Mouse (Mus musculus) spleen, postnatal 36 days (tissue): Measurements from ENCODE around the gene Slc39a12.

Experiments
- DNase-seq, 2 experiments: peaks; one replicate each; pipeline ENCODE4 v3.0.0; 2022; ENCODE audit warnings: low spot score in 2 of 2, mixed read lengths in 1 of 2

Gene Slc39a12

DNA sequence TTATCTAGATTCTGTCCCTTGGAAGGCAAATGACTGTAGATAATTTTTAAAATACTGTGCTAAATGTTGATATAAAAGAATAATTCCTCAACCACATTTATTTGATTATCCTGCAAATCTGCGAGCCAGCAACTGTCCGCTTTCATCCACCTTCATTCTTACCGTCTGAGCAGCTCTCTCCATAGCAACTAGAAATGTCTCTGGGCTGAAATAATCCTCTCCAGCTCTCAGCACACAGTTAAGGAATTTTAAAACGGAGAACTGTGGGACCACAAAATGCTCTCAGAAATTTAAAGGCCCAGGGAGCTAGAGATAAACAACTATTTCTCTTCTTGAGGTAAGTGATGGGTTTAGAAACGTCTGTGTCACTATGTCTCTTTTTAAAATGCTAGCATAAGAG is at the start of gene Slc39a12:
Slc39a12 (plus strand) TSS at position 155 of the 400 bp plus-strand sequence.
- no peak for DNase-seq

DNA sequence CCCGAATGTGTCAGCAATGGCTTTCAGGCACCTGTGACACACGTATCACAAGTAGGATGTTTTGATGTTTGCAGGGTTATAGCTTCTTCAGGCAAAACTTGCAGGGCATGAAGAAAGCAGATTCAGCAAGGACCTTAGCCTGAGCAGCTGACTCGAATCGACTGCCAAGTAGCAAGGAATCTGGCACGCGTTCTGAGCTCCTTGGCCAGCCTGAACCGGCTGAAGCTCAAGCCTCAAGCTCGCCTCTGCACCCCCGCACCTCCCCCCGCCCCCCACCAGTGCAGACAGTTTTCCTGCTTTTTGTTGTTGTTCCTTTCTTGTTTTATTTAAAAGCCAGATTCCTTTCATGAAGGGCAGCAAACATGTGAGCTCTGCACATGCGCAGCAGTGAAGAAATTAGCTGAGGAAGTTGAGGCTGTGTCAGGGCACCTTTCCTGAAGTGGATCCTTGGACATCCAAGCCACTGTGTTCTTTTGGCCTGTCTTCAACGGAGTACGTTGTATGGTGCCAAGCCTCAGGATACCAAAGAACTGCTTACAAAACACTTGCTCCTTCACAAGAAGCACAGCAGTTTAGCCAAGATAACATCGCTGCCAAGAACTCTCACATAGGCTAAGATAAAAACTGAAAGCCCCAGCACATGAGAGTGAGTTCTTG is 46.3 kb upstream of the Slc39a12 start:
- no peak for DNase-seq

DNA sequence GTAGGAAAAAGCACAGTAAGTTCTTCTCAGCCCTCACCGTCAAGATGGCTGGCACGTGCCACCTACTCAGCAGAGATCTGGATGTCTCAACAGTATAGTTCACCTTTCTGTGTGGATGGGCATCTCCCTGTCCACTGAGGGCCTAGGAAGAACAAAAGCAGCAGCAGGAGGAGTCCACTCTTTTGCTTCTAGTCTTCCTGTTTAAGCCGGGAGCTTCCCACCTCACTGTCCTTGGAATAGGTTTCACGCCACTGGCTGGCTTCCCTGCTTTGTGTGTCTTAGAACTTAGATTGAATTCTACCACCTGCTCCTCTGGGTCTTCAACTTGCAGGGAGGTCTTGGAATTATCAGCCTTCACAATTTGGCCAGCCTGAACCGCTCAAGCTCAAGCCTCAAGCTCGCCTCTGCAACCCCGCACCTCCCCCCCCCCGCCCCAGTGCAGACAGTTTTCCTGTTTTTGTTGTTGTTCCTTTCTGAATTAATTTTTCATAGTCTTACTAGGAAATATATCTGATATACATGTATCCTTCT is 45.7 kb upstream of the Slc39a12 start:
- no peak for DNase-seq

DNA sequence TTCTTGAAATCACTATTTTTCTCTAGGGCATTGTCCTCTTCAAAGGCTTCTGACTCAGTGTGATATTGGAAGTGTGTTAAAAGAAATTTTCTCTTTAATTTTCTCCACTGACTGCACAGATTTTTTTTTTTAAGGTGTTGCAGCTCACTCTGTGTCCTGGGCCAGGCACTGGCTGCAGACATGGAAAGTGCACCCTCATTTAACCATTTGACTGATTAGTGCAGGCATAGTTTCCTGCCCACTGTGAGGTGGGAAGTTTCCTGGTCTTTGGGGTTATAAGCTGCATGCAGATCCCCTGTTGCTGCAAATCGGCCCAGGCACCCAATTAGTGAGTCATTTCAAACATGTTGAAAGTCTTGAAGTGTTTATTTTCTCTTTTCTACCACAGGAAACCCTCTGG is 740 bp downstream of the Slc39a12 start:
- DNase-seq, result no peak

DNA sequence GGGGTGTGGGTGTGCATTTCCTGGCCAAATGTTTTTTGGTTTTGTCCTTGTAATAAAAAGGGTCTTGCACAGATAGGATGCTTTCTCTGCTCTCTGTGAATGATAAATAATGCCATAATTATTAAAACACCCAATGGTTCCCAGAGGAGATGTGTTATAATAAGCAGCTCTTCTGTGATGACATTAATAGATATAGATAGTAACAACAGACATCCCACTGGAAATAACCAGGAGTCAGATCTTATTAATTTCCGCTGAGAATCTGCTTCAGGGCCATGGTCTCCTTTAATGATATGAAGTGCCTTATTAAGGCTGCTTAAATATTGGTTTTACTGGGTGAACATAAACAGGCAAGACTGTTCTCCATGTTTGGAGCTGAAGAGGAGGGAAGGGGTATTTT is 2.8 kb downstream of the Slc39a12 start:
- no peak for DNase-seq

DNA sequence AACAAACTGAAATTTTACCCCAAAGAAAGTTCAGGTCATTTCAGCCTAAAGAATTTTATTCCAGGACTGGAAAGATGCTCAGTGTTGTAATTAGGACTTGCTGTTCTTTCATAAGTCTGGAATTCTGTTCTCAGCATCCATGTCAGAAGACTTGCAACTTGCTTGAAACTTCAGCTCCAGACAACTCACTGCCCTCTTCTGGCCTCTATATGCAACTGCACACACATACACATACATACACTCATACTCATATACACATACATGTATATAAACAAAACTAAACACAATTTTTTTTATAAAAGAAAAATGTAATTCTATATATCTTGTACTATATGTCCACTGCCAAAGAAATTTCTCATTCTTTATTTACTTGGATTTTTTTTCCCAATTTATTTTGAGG is 14.9 kb downstream of the Slc39a12 start:
- DNase-seq, result no peak

DNA sequence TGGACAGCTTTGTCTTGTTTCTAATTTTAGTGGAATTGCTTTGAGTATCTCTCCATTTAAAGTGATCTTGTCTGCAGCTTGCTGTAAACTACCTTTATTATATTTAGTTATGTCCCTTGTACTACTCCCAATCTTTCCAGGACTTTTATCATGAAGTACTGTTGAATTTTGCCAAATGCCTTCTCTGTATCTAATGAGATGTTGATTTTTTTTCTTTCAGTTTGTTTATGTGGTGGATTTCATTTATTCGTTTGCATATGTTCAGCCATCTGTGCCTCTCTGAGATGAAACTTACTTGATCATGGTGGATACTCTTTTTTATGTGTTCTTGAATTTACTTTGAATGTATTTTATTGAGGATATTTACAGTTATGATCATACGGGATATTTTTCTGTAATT is 40.9 kb downstream of the Slc39a12 start:
- DNase-seq, result no peak

DNA sequence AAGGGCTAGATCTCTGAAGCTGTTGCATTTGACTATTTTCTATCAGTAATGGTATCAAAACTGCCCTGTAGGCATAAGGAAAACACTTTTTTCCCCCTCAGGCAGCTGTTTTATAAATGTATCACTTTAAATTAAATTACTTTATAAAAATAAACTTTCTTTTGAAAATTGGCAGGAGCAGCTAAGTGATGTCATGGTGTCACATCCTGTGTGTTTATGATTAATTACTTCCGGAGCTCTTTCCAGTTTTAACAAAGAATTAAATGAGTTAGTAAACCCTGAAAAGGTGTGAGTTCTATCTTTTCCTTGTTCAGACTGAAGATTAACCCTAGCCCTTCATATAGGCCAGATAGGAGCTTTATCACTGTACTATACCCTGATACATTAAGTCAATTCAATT is 59.2 kb downstream of the Slc39a12 start:
- no peak for DNase-seq

DNA sequence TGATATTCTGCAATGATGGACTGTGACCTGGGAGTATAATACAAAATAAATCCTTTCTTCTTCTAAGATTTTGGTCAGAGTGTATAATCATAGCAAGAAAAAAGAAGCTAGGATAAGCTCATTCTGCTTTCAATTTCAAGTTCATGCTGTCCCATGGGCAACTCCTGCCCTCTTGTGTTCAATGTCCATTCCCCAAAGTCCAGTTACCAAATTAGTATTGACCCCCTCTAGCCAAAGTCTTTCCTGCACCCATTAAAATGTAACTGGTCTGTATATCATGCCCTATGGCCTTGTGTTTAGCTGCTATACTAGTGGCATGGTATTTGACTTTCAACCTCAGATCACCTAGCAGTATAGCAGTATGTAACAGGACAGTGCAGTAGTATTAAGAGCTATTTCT is 62.8 kb downstream of the Slc39a12 start:
- no peak for DNase-seq

DNA sequence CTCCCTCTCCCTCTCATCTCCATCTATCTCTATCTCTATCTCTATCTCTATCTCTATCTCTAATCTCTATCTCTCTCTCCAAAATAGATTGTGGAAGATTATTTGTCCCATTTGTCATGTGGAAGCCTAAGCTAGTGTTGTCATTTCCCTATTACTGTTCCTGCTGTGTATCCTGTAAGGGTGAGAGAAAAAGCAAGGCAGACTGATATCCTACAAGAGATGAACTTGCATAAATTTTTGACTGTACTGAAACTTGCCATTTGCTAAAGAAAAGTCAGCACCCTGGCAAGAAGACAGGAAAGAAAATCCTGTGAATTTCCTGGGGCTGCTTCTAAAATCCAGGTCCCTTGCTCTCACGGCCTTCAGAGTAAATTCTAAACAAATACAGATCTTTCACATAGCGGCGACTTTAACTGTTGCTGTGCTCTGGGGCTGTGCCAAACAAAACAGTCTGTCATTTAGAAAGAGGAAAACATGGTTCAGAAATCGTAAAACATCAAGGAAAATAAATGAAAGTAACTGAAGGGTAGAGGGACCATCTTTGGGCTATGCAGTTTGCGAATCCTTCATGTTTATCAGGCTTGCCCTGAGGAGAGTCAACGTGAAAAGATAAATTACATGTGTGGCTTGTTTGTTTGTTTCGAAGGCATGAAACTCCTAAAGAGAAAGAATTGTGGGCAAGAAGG is 67.0 kb downstream of the Slc39a12 start:
- no peak for DNase-seq

DNA sequence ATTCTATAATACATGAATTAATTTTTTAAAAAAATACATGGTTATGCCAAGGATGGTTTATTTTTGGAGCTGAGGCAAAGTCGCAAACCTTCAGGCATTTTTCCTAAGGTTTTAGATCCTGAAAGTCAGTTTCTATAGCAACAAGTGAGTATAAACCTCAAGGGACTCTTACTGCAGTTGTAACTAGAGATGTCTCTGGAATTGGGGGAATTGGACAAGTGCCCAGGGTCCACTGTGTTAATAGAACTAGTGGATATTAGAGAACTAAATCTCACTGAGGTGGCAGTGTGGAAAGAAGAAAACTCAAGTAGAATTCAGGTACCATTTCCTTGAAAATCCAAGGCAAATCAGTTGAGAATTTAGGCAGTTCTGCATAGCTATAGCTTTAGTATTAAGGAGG is 76.3 kb downstream of the Slc39a12 start:
- no peak for DNase-seq

DNA sequence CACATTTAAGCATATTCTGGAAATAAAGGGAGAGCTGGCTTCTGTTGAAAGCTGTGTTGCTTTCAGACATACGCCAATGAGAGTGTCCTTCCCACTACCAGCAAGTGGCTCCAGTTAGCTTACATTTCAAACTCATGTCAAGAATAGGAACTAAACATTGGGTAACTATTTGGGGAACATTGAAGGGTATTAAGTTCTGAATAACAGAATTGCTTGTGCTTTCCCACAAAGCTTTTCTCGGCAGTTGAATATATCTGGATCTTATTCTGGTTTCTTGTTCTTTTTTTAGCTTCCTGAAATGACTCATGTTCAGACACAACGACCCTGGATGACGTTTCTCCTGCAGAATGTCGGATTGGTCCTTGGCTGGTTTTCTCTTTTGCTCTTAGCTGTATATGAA is 106.0 kb downstream of the Slc39a12 start:
- DNase-seq, result no peak

DNA sequence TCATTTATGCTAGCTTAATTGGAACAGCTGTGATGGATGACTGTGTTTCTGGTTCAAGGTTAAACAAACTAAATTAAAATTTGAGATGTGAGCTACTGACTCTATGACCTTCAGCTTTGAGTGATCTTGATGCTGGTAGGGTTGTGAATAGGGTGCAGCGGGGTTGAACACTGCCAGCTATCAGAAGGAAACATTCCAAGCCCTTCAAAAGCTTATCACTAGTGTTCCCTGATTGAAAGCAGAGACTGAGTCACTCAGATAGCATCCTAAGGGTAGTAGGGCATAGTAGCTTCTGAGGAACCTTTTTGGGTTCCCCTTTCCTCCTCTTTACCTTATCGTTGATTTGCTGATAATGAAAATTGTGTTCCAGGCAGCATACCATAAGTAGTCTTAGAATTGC is 108.0 kb downstream of the Slc39a12 start:
- DNase-seq, result no peak

DNA sequence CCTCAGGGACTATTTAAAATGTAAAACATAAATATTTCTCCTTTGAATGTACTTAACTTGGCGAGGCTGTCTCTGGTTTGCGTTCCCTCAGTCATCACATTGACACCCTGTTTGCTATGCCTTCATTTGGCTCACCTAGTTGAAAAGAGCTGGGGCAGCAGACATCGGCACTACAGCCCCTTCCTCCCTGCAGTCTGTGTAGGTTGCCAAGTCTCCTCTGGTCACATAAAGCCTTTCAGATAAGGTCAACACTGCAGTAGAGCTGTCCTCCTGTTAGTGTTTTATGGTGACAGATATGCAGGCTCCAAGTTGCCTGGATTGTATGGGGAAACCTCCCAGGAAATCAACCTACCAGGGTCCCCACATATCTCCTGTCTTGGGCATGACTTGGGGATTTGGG is 114.4 kb downstream of the Slc39a12 start:
- no peak for DNase-seq

DNA sequence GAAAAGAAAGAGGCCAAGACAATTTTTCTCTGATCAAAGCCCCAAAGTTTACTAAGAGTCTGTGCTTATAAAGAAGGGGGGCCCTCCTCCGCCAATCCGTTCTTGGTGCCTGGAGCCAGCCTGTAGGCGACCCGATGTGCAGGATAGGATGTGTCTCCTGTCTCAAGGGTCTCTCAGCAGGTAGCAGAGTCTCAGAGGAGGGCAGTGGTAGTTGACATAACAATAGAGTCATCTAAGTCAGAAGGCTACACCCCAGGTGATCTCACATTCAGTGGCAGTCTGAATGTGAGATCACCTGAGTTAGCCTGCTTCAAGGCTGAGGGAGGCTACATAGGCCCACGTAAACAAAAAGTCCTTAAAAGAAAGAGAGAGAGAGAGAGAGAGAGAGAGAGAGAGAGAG is 130.1 kb downstream of the Slc39a12 start:
- no peak for DNase-seq

DNA sequence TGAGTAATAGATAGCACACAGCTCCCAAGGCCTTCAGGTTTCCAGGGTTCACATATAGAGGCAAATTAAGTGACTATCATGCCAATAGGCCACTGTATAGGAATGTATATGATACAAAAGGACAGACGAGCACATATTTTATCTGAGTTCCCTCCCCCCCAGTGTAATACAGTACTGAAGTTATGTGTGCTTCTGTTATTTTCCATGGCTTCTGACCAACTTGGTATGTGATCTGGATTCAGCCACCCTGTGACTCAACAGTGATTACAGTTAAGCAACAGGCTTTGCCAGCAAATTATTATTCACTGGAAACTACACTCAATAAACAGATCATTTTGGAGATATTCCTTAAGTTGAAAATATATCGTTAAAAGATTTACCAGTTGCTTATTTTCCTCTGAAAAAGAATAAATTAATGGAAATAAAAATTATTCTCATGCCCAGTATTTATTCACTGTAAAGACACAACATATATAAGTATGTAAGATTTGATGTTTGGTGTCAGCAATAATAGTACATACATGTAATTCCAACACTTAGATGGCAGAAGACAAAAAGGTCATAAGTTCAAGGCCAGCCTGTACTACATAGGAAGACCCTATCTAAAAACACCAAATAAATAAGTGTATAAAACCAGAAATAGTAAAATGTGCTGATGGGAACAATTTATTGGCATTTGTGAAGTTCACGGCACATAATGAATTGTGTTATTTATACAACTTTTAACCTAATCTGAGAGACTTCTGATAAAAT is 146.4 kb downstream of the Slc39a12 start:
- DNase-seq, result no peak

DNA sequence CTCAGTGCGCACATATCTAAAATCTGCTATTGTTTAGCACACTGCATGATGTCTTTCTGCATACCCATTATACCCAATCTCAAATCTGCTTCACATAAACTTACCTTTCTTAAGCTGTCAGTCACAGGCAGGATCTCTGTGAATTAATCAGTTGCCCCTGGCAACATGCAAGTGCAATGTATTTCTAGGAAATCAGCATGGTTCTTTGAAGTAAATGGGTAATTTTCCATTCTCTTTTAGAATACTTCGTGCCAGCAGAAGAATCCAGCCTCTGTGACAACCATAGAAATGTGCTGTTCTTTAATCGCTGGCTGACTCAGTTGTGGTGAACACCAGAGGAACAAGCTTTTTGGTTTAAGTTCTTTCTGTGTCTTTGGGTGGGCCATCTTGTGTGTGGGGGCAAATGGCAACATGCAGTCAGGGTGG is 147.1 kb downstream of the Slc39a12 start:
- no peak for DNase-seq

DNA sequence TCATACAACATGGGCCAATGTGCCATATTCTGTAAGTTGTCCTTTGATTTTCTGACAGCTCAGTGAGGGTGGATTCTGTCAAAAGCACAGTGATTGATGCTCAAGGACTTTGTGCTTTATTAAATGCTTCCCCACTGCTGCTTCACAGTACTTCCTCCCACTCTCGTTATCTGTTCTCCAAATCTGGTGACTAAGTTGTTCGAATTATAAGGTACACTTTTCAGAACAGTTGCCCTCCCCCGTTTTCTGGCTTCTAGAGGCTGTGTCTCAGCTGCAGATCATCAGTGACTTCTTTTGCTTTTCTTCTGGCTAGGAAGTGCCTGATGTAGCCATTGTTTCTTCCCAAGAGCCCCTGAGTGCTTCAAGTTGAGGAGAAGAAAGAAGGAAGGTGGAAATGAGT is 149.7 kb downstream of the Slc39a12 start:
- no peak for DNase-seq

DNA sequence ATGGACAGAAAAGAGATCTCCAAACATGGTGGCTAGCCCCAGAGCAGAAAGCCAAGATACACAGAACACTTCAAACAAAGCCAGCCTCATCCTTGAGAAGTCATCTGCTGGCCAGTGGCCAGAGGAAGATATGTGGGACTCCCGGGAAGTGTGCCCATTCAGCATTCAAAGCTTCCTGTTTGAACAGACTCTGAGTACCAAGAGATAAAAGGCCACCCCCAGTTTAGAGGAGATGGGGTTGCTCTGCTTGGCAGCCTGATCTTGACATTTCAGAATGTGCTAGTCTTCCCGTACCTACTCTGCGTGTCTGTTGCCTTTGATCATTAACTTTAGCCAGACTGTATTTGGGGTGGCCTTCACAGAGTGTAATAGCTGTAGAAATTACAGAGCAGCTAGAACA is 155.2 kb downstream of the Slc39a12 start:
- no peak for DNase-seq

DNA sequence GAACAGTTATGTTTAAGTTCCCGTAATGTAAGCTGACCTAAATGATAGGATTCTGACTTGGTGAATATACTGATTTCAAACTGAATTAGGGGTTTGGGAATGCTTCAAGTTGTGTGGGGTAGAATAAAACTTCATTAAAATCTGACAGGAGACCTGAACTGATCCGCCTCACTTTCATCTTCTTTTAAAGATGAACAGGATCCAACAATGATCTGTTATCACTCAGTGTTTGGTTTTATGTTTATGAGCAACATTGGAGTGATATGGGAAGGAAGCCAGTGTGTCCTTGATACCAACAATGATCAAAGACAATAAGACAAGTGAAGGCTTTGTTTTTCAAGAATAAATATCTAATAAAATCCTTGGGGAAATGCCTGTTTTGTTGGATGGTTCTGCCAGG is 155.7 kb downstream of the Slc39a12 start:
- no peak for DNase-seq
